Mouse (Mus musculus): Measurements from ENCODE around the gene Lmbr1l. TPM values are rescaled to one million over a fixed set of nuclear protein-coding genes. Genes with fewer than 3 reads are reported as not detected.

Gene Lmbr1l
- polyA plus RNA-seq, 1 experiment, result 36.1 TPM

DNA sequence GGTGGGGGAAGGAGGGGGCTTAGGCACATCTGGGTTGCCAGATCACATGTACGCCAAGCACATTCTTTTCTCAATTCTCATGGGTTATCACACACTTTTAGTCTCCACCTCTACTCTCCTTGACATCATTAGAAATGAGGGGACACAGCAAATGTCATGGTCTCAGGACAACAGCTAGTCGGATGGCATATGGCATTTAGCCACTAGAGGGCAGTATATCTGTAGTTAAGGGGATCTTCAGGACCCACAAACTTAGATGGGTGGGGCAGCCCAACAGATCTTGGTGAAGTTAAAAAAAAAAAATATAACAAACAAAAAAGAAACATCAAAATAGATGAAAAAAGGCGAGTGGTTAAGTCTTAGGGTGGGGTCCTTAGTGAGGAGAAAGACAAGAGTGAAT, 40.7 kb downstream of the Lmbr1l start:
- TF ChIP-seq POLR2A (IDR thresholded peaks at IDR 0.05; ENCODE audit: low read depth, low read length), result no peak
- peak; percentile 52 for TF ChIP-seq CTCF (conservative IDR thresholded peaks at IDR 0.05; ENCODE audit: insufficient read depth, insufficient read length, low read depth, low read length)
- Histone ChIP-seq H3K27ac (ENCODE audit: insufficient read depth, low read depth, low read length) (no peak overlapping the region), H3K36me3 (ENCODE audit: control insufficient read depth, insufficient read depth, low read length) (no peaks in the 10 kb centered on the region), H3K4me1 (ENCODE audit: control insufficient read depth, insufficient read depth, low read length) (peaks cover 9% of the 10 kb centered on the region; the same call in 1 of the 2 replicates), H3K27me3 (replicated peaks; ENCODE audit: control insufficient read depth, insufficient read depth, low read length) (no peaks in the 10 kb centered on the region), H3K4me3 (ENCODE audit: insufficient read depth, low read depth, low read length) (no peak overlapping the region)
- 16% methylated on average over 3 of the region's 3 CpGs for WGBS
- DNase-seq, result peak; percentile 83

GRCm38 (mm10) chr15:98871916-98872888, 45.8 kb downstream of the Lmbr1l start:
- peak overlapping the region; percentile 100 for H3K27ac ChIP-seq (ENCODE audit: insufficient read depth, low read depth, low read length)
- 1% methylated on average over 51 of the region's 51 CpGs for WGBS
- H3K4me3 ChIP-seq (ENCODE audit: insufficient read depth, low read depth, low read length), result peak overlapping the region; percentile 91
- peak; percentile 96 for DNase-seq
- H3K27me3 ChIP-seq (replicated peaks; ENCODE audit: control insufficient read depth, insufficient read depth, low read length), result no peaks in the 10 kb centered on the region
- peaks cover 23% of the 10 kb centered on the region for H3K4me1 ChIP-seq (ENCODE audit: control insufficient read depth, insufficient read depth, low read length)
- no peaks in the 10 kb centered on the region for H3K36me3 ChIP-seq (ENCODE audit: control insufficient read depth, insufficient read depth, low read length)
- TF ChIP-seq CTCF (conservative IDR thresholded peaks at IDR 0.05; ENCODE audit: insufficient read depth, insufficient read length, low read depth, low read length) (no peak), POLR2A (IDR thresholded peaks at IDR 0.05; ENCODE audit: low read depth, low read length) (peak; percentile 7)

DNA sequence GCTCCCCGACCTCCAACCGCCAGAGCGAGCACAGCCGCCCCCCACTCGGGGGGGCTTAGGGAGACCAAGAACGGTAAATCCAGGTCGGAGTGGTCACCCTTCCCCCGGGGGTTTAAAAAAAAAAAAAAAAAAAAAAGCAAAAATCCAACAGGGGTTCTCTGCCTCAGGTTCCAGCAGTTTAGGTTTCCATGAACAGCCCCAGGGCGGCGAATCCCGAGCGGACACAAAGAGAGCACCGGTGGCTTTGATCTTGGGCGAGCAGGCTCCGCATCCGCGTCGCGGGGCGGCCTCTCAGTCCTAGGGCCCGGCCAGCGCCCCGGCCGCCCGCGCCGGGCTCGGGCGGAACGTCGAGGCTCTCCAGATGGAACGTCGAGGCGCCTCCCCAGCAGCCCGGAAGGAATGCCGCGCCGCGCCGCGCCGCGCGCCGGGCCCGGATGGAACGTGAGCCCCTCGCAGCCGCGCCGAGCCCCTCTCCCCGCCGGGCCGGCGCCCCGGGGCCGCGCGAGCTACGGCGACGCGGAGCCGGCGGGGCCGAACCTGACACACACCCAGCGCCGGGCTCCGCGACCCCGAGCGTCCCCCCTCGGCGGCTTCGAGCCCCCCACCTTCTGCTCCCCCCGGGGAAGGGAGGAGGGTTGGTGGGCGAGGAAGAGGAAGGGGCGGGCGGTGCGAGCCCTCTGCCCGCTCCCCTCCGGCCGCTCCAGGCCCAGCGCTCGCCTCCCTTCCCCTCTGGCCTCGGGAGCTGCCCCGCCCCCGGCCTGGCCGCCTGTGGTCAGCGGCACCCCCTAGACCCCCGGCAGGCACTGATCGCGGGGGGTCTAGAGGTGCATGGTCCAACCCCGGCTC, 46.7 kb downstream of the Lmbr1l start, which contains the start of gene Kmt2d:
Gene Kmt2d (minus strand): TSS at position 135 of the 846 bp plus-strand sequence.
- peak; percentile 48 for DNase-seq
- Histone ChIP-seq H3K27ac (ENCODE audit: insufficient read depth, low read depth, low read length) (peak within 1 kb of the TSS; percentile 100), H3K4me1 (ENCODE audit: control insufficient read depth, insufficient read depth, low read length) (peaks cover 23% of the 10 kb centered on the region), H3K27me3 (replicated peaks; ENCODE audit: control insufficient read depth, insufficient read depth, low read length) (no peaks in the 10 kb centered on the region), H3K4me3 (ENCODE audit: insufficient read depth, low read depth, low read length) (peak within 1 kb of the TSS; percentile 91), H3K36me3 (ENCODE audit: control insufficient read depth, insufficient read depth, low read length) (no peaks in the 10 kb centered on the region)
- under 1% methylated on average over 91 of the region's 94 CpGs for WGBS
- no peak for TF ChIP-seq CTCF (conservative IDR thresholded peaks at IDR 0.05; ENCODE audit: insufficient read depth, insufficient read length, low read depth, low read length)
- no peak for TF ChIP-seq POLR2A (IDR thresholded peaks at IDR 0.05; ENCODE audit: low read depth, low read length)

GRCm38 (mm10) chr15:98870179-98871069, 47.6 kb downstream of the Lmbr1l start:
- Histone ChIP-seq H3K4me3 (ENCODE audit: insufficient read depth, low read depth, low read length) (peak overlapping the region; percentile 91), H3K27me3 (replicated peaks; ENCODE audit: control insufficient read depth, insufficient read depth, low read length) (no peaks in the 10 kb centered on the region), H3K27ac (ENCODE audit: insufficient read depth, low read depth, low read length) (peak overlapping the region; percentile 54), H3K36me3 (ENCODE audit: control insufficient read depth, insufficient read depth, low read length) (no peaks in the 10 kb centered on the region), H3K4me1 (ENCODE audit: control insufficient read depth, insufficient read depth, low read length) (peaks cover 23% of the 10 kb centered on the region)
- WGBS, result 0% methylated on average over 16 of the region's 16 CpGs
- DNase-seq, result peak; percentile 62
- TF ChIP-seq CTCF (conservative IDR thresholded peaks at IDR 0.05; ENCODE audit: insufficient read depth, insufficient read length, low read depth, low read length) (no peak), POLR2A (IDR thresholded peaks at IDR 0.05; ENCODE audit: low read depth, low read length) (no peak)

- peak overlapping the region; percentile 14; the same call in 1 of the 2 replicates for H3K27ac ChIP-seq (ENCODE audit: insufficient read depth, low read depth, low read length)
- WGBS, result 6% methylated on average over 8 of the region's 8 CpGs
- H3K27me3 ChIP-seq (replicated peaks; ENCODE audit: control insufficient read depth, insufficient read depth, low read length), result no peaks in the 10 kb centered on the region
- H3K4me3 ChIP-seq (ENCODE audit: insufficient read depth, low read depth, low read length), result peak overlapping the region; percentile 91
- peak; percentile 19 for DNase-seq
- peaks cover 3% of the 10 kb centered on the region; the same call in 1 of the 2 replicates for H3K36me3 ChIP-seq (ENCODE audit: control insufficient read depth, insufficient read depth, low read length)
- peaks cover 23% of the 10 kb centered on the region for H3K4me1 ChIP-seq (ENCODE audit: control insufficient read depth, insufficient read depth, low read length)
- no peak for TF ChIP-seq POLR2A (IDR thresholded peaks at IDR 0.05; ENCODE audit: low read depth, low read length)
- no peak for TF ChIP-seq CTCF (conservative IDR thresholded peaks at IDR 0.05; ENCODE audit: insufficient read depth, insufficient read length, low read depth, low read length)
Measured at GRCm38 (mm10) chr15:98869342-98870178, 48.5 kb downstream of the Lmbr1l start.

Data from kidney, adult 2 months (tissue).